Mouse (Mus musculus) neural tube, embryonic 14.5 days (tissue): ENCODE results near the gene Hs2st1. TPM values are rescaled to one million over a fixed set of nuclear protein-coding genes. Genes with fewer than 3 reads are reported as not detected.

Experiments used
- ATAC-seq: fragments of 200-750 bp; cut with Nextera tagmentation; 2 replicates; pipeline ENCODE4 v1.8.0; 2017; ENCODE audit warnings: low read depth, mild to moderate bottlenecking, moderate TSS enrichment, moderate library complexity
- H3K27ac ChIP-seq: fragments of 300-500 bp; sonication (generic); 2 replicates; pipeline ENCODE4 v1.5.1; 2014; ENCODE audit warnings: low read depth, mild to moderate bottlenecking, control low read depth, low read length, moderate library complexity, mixed read lengths
- H3K27me3 ChIP-seq: fragments of 300-500 bp; sonication (generic); 2 replicates; pipeline ENCODE4 v1.6.1; 2014; ENCODE audit warnings: low read length; ENCODE audit not compliant: control insufficient read depth, insufficient read depth
- H3K36me3 ChIP-seq: fragments of 300-500 bp; sonication (generic); 2 replicates; pipeline ENCODE4 v1.6.1; 2014; ENCODE audit warnings: low read length, mixed read lengths; ENCODE audit not compliant: control insufficient read depth, insufficient read depth
- H3K4me1 ChIP-seq: fragments of 300-500 bp; sonication (generic); 2 replicates; pipeline ENCODE4 v1.6.1; 2014; ENCODE audit warnings: low read length; ENCODE audit not compliant: control insufficient read depth, insufficient read depth
- H3K4me2 ChIP-seq: fragments of 300-500 bp; sonication (generic); 2 replicates; pipeline ENCODE4 v1.6.1; 2014; ENCODE audit warnings: mild to moderate bottlenecking, low read depth, low read length, control low read depth
- H3K4me3 ChIP-seq: fragments of 300-500 bp; sonication (generic); 2 replicates; pipeline ENCODE4 v1.5.1; 2014; ENCODE audit warnings: low read depth, low read length, control low read depth, mixed read lengths
- H3K9ac ChIP-seq: fragments of 300-500 bp; sonication (generic); replicated peaks from 2 replicates; pipeline ENCODE4 v1.6.1; 2014; ENCODE audit warnings: low read depth, mild to moderate bottlenecking, control low read depth, low read length, mixed read lengths
- H3K9me3 ChIP-seq: fragments of 300-500 bp; sonication (generic); 2 replicates; pipeline ENCODE4 v1.6.1; 2016; ENCODE audit warnings: low read length; ENCODE audit not compliant: control insufficient read depth
- WGBS: fragments of 180-500 bp; shearing (Covaris S2); extraction: QIAGEN DNeasy Blood & Tissue Kit; methylation state at CpG from one replicate; pipeline ENCODE4 v1.1.7; 2014; 5-methylcytosine and 5-hydroxymethylcytosine counted together
- polyA plus RNA-seq: library from polyadenylated mRNA; unstranded; fragments of >200 nt; fragmentation: Nextera tagmentation; extraction: Ambion mirVana; gene quantifications from 2 replicates; pipeline ENCODE4 v1.2.1, GENCODE M21; 2014

The Hs2st1 gene
- polyA plus RNA-seq, 1 experiment from 2014 or later, result 17.0 TPM

GRCm38 (mm10) chr3:144580281-144580680 is 10.3 kb upstream of the Hs2st1 start:
- H3K27me3 ChIP-seq, result no peaks in the 10 kb centered on the region
- WGBS, result 83% methylated on average over 7 of the region's 7 CpGs
- no peak overlapping the region for H3K4me2 ChIP-seq
- ATAC-seq, result no peak
- peaks cover 12% of the 10 kb centered on the region for H3K36me3 ChIP-seq
- no peaks in the 10 kb centered on the region for H3K4me1 ChIP-seq
- no peak overlapping the region for H3K9ac ChIP-seq
- no peak overlapping the region for H3K4me3 ChIP-seq
- no peak overlapping the region for H3K27ac ChIP-seq
- no peaks in the 10 kb centered on the region for H3K9me3 ChIP-seq

GRCm38 (mm10) chr3:144579796-144580195 is 9.8 kb upstream of the Hs2st1 start:
- Histone ChIP-seq H3K27me3 (no peaks in the 10 kb centered on the region), H3K9ac (no peak overlapping the region), H3K9me3 (no peaks in the 10 kb centered on the region), H3K36me3 (peaks cover 12% of the 10 kb centered on the region), H3K4me1 (no peaks in the 10 kb centered on the region), H3K27ac (no peak overlapping the region), H3K4me3 (no peak overlapping the region), H3K4me2 (no peak overlapping the region)
- 87% methylated on average over 5 of the region's 5 CpGs for WGBS
- ATAC-seq, result no peak

- WGBS, result 96% methylated on average over 4 of the region's 4 CpGs
- no peaks in the 10 kb centered on the region for H3K9me3 ChIP-seq
- H3K4me2 ChIP-seq, result no peak overlapping the region
- no peak overlapping the region for H3K9ac ChIP-seq
- H3K4me1 ChIP-seq, result no peaks in the 10 kb centered on the region
- no peak for ATAC-seq
- no peak overlapping the region for H3K27ac ChIP-seq
- H3K4me3 ChIP-seq, result no peak overlapping the region
- H3K36me3 ChIP-seq, result peaks cover 12% of the 10 kb centered on the region
- no peaks in the 10 kb centered on the region for H3K27me3 ChIP-seq
Measured at GRCm38 (mm10) chr3:144578921-144579320, 8.9 kb upstream of the Hs2st1 start.

GRCm38 (mm10) chr3:144577366-144578340 is 7.7 kb upstream of the Hs2st1 start:
- Histone ChIP-seq H3K27ac (no peak overlapping the region), H3K4me3 (no peak overlapping the region), H3K36me3 (peaks cover 16% of the 10 kb centered on the region), H3K9me3 (no peaks in the 10 kb centered on the region), H3K9ac (no peak overlapping the region), H3K4me1 (0 out of 2 replicates have a peak, but pooled peaks cover 2% of the 10 kb centered on the region), H3K27me3 (no peaks in the 10 kb centered on the region), H3K4me2 (no peak overlapping the region)
- 92% methylated on average over 10 of the region's 10 CpGs for WGBS
- ATAC-seq, result no peak

GRCm38 (mm10) chr3:144574256-144574655 is 4.3 kb upstream of the Hs2st1 start:
- no peak overlapping the region for H3K4me2 ChIP-seq
- no peaks in the 10 kb centered on the region for H3K9me3 ChIP-seq
- H3K4me3 ChIP-seq, result no peak overlapping the region
- no peak for ATAC-seq
- no peaks in the 10 kb centered on the region for H3K27me3 ChIP-seq
- WGBS, result 94% methylated on average over 7 of the region's 7 CpGs
- no peak overlapping the region for H3K27ac ChIP-seq
- no peak overlapping the region for H3K9ac ChIP-seq
- peaks cover 11% of the 10 kb centered on the region; the same call in 1 of the 2 replicates for H3K36me3 ChIP-seq
- peaks cover 15% of the 10 kb centered on the region for H3K4me1 ChIP-seq

GRCm38 (mm10) chr3:144570816-144571487 is 971 bp upstream of the Hs2st1 start:
- ATAC-seq, result no peak

GRCm38 (mm10) chr3:144569401-144569971 is 495 bp downstream of the Hs2st1 start:
- peak overlapping the region; percentile 87 for H3K9ac ChIP-seq
- H3K4me1 ChIP-seq, result peaks cover 25% of the 10 kb centered on the region
- H3K27me3 ChIP-seq, result no peaks in the 10 kb centered on the region
- under 1% methylated on average over 35 of the region's 47 CpGs for WGBS
- H3K4me3 ChIP-seq, result peak overlapping the region; percentile 78
- peak; percentile 33 for ATAC-seq
- peak overlapping the region; percentile 88 for H3K27ac ChIP-seq
- no peaks in the 10 kb centered on the region for H3K9me3 ChIP-seq
- 0 out of 2 replicates have a peak, but pooled peaks cover 4% of the 10 kb centered on the region for H3K36me3 ChIP-seq
- peak overlapping the region; percentile 95 for H3K4me2 ChIP-seq

More at GRCm38 (mm10) chr3:144570816-144571487, 971 bp upstream of the Hs2st1 start:
- peak overlapping the region; percentile 98 for H3K27ac ChIP-seq
- H3K27me3 ChIP-seq, result no peaks in the 10 kb centered on the region
- H3K36me3 ChIP-seq, result 0 out of 2 replicates have a peak, but pooled peaks cover 4% of the 10 kb centered on the region
- WGBS, result under 1% methylated on average over 25 of the region's 25 CpGs
- peak overlapping the region; percentile 53 for H3K4me2 ChIP-seq
- H3K9me3 ChIP-seq, result no peaks in the 10 kb centered on the region
- H3K4me1 ChIP-seq, result peaks cover 25% of the 10 kb centered on the region
- peak overlapping the region; percentile 87 for H3K9ac ChIP-seq
- peak overlapping the region; percentile 76 for H3K4me3 ChIP-seq

- Histone ChIP-seq H3K4me1 (peaks cover 25% of the 10 kb centered on the region), H3K9me3 (no peaks in the 10 kb centered on the region), H3K27me3 (no peaks in the 10 kb centered on the region), H3K36me3 (0 out of 2 replicates have a peak, but pooled peaks cover 4% of the 10 kb centered on the region), H3K27ac (peak overlapping the region; percentile 88), H3K4me2 (peak overlapping the region; percentile 95), H3K4me3 (peak overlapping the region; percentile 78), H3K9ac (peak overlapping the region; percentile 87)
- no peak for ATAC-seq
- under 1% methylated on average over 21 of the region's 21 CpGs for WGBS
Measured at GRCm38 (mm10) chr3:144568861-144569361, 1.1 kb downstream of the Hs2st1 start.
